Mouse (Mus musculus): ENCODE measurements around the gene Uba7. TPM values are rescaled to one million over a fixed set of nuclear protein-coding genes. Genes with fewer than 3 reads are reported as not detected.
A peak's percentile ranks its signal among the peaks of the same experiment; 100 is the strongest.

Uba7 gene
- total RNA-seq, 1 experiment from 2014 or later, result 103 TPM

DNA sequence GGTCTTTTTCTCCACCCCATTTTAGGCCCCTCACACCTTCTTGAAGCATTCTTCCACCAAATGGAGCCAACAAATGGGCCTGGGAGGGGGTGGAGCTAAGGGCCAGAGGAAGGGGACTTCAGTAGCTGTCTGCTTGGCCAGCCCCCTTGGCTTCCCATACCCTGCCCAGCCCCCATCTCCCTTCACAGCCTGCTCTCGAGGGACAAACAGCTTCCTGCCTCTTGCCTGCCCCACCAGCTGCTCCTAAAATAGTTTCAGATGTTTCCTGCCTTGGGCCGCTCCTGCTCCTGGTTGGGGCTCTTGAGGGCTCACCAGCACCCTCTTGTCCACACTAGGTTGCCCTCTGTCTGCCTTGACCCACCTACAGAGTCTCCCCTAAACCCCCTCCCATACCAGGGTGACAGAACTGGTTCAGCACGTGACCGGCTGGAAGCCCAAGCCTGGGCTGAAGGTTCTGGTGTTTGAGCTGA lies 8.2 kb downstream of the Uba7 start:
- peak; percentile 42 to 46 for ATAC-seq (replicated peaks in 1 of 2; ENCODE audit: insufficient read depth in 1 of 2, low FRiP score in 2 of 2, low TSS enrichment in 1 of 2, low read depth in 1 of 2, poor library complexity in 2 of 2, severe bottlenecking in 2 of 2)

DNA sequence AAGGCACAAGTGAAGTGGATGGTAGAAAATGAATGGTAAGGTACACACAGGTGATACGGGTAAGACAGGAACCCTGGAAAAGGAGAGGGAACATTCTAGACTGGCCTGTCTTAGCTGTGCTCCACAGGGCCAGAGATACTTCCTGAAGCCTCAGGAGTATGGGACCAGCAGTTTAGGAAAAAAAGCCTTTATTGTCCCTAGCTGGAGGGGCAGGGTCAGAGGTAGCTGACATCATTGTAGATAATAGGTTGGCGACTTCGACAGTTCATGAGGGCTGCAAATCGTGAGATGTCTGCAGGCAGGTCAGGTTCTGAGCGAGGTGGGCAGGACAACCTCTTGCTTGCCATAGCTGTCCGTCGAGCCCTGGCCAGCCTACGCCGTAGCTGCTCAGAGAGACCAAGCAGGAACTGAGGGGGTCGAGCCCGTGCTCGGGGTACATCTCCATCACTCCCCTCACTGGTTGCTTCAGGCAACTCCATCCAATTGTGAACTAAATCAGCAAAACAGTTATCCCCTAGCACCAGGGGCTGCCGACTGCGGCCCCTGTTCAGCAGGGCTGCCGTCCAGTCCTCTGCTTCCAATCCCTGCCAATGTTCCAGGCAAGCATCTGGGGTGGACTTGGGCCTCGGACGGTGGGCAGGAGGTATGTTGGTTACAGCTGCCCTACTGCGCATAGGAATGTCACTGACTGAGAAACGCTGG lies 8.9 kb downstream of the Uba7 start:
- no peak for ATAC-seq (replicated peaks in 1 of 2; ENCODE audit: insufficient read depth in 1 of 2, low FRiP score in 2 of 2, low TSS enrichment in 1 of 2, low read depth in 1 of 2, poor library complexity in 2 of 2, severe bottlenecking in 2 of 2)

DNA sequence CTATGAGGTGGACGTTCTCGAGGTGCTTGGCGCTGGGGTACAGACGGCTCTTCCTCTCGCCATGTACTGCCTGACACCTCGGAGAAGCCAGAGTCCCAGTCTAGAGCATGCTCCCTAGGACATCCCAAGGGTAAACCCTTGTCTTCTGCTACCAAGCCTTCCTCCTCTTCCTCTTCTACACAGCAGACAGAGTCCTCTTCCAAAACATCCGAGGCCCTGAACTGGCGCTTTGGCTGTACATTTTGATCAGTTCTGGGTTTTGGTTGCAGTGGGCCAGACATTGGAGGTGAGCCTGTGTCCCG lies 9.4 kb downstream of the Uba7 start:
- ATAC-seq (replicated peaks in 1 of 2; ENCODE audit: insufficient read depth in 1 of 2, low FRiP score in 2 of 2, low TSS enrichment in 1 of 2, low read depth in 1 of 2, poor library complexity in 2 of 2, severe bottlenecking in 2 of 2), result no peak

DNA sequence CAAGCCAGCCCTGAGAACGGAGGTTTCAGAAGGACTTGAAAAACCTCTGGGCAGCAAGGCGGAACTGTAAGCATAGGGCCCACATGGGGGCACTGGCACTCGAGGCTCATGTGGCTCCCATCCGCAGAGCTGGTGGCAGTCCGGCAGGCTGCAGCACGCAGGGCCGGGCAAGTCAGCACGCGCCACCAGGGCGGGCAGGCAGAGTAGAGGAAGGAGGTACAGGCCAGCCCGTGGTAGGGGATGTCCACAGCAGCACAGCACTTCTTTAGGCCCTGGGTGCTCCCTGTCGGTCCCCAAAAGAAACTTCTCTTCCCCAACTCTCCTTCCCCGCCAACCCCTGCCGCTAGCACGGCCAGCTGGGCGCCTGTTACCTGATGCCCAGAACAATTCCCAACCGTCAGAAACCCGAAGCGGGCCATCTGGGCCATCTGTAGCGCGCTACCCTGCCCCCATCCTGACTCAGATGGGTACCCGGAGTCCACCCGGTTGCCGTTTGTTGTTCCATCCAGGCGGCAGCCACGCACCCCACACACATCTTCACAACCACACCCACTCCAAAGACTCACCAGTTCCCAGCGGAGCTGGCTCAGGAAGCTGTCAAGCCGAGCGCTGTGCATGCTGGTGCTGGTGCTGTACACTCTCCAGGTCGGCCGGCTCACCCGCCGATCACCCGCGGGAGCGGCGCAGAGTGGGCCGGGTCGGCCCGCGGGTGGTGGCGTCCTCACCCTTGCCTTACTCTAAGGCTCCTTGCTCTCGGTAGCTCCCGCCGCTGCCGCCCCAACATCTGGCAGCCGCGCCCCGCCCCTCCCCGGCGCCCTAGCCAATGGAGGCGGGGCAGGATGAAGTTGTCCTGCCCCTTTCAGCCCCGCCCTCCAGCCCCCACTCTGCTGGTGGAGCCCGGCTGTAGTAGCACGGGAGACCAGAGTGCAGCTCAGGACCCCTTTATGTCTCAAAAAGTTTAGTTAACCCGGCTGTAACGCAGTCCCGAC lies 10.1 kb downstream of the Uba7 start, which contains the start of gene Inka1:
Inka1 (minus strand) TSS at position 749 of the 989 bp plus-strand sequence.
- peak; percentile 35 to 37; a peak in 2 of 4 replicates for ATAC-seq (replicated peaks in 1 of 2; ENCODE audit: insufficient read depth in 1 of 2, low FRiP score in 2 of 2, low TSS enrichment in 1 of 2, low read depth in 1 of 2, poor library complexity in 2 of 2, severe bottlenecking in 2 of 2)

DNA sequence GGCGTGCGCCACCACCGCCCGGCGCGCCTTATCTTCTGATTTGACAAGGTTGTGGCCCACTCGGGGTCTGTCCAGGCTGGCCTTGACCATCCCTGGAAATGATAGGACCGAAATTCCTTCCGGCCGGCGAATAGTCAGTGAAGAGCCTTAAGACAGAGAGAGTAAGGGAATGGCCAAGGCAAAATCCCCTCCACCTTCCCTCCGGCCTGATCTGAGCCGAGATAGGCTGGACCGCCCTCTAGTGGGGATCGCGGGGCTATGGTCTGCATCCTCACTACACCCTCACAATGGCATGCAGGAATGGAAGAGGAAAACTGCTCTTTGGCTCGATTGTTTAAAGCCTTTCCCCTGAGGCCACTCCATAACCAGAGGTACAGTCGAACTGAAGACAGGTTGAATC lies 11.1 kb downstream of the Uba7 start:
- 0 out of 4 replicates have a peak, but pooled peaks have one; percentile 18 to 33 for ATAC-seq (replicated peaks in 1 of 2; ENCODE audit: insufficient read depth in 1 of 2, low FRiP score in 2 of 2, low TSS enrichment in 1 of 2, low read depth in 1 of 2, poor library complexity in 2 of 2, severe bottlenecking in 2 of 2)

GRCm38 (mm10) chr9:107987950-107988349 lies 12.6 kb downstream of the Uba7 start:
- ATAC-seq (replicated peaks in 1 of 2; ENCODE audit: insufficient read depth in 1 of 2, low FRiP score in 2 of 2, low TSS enrichment in 1 of 2, low read depth in 1 of 2, poor library complexity in 2 of 2, severe bottlenecking in 2 of 2), result no peak

- no peak for ATAC-seq (replicated peaks in 1 of 2; ENCODE audit: insufficient read depth in 1 of 2, low FRiP score in 2 of 2, low TSS enrichment in 1 of 2, low read depth in 1 of 2, poor library complexity in 2 of 2, severe bottlenecking in 2 of 2)
Measured at GRCm38 (mm10) chr9:107992197-107992596, 16.9 kb downstream of the Uba7 start, which contains the start of gene Cdhr4. Gene Cdhr4, plus strand, starts transcription at chr9:107992497.

- no peak for ATAC-seq (replicated peaks in 1 of 2; ENCODE audit: insufficient read depth in 1 of 2, low FRiP score in 2 of 2, low TSS enrichment in 1 of 2, low read depth in 1 of 2, poor library complexity in 2 of 2, severe bottlenecking in 2 of 2)
Measured at GRCm38 (mm10) chr9:107993013-107993412, 17.7 kb downstream of the Uba7 start.

GRCm38 (mm10) chr9:107994464-107994863 lies 19.2 kb downstream of the Uba7 start:
- ATAC-seq (replicated peaks in 1 of 2; ENCODE audit: insufficient read depth in 1 of 2, low FRiP score in 2 of 2, low TSS enrichment in 1 of 2, low read depth in 1 of 2, poor library complexity in 2 of 2, severe bottlenecking in 2 of 2), result peak; percentile 11 to 63; a peak in 2 of 4 replicates

GRCm38 (mm10) chr9:107995513-107995912 lies 20.2 kb downstream of the Uba7 start:
- ATAC-seq (replicated peaks in 1 of 2; ENCODE audit: insufficient read depth in 1 of 2, low FRiP score in 2 of 2, low TSS enrichment in 1 of 2, low read depth in 1 of 2, poor library complexity in 2 of 2, severe bottlenecking in 2 of 2), result no peak

DNA sequence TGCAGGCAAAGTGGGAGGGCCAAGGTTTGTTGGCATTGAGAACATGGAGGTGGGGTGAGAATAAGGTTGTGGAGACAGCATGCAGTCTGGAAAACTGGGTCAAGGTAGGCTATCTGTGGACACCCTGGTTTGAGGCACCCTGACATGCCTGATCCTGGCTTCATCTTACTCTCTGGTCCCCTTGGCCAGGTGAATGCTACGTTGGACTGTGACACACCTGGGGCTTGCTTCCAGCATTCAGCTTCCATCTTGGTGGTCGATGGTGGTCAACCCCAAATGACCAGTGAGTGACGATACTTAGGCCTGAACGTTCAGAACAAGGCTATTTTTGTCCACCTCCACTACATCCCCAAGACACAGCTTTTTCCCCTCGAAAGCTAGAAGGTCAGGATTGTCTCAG lies 20.7 kb downstream of the Uba7 start, which contains the start of gene Gm20662:
Gm20662 (plus strand) TSS at position 301 of the 400 bp plus-strand sequence.
- no peak for ATAC-seq (replicated peaks in 1 of 2; ENCODE audit: insufficient read depth in 1 of 2, low FRiP score in 2 of 2, low TSS enrichment in 1 of 2, low read depth in 1 of 2, poor library complexity in 2 of 2, severe bottlenecking in 2 of 2)

DNA sequence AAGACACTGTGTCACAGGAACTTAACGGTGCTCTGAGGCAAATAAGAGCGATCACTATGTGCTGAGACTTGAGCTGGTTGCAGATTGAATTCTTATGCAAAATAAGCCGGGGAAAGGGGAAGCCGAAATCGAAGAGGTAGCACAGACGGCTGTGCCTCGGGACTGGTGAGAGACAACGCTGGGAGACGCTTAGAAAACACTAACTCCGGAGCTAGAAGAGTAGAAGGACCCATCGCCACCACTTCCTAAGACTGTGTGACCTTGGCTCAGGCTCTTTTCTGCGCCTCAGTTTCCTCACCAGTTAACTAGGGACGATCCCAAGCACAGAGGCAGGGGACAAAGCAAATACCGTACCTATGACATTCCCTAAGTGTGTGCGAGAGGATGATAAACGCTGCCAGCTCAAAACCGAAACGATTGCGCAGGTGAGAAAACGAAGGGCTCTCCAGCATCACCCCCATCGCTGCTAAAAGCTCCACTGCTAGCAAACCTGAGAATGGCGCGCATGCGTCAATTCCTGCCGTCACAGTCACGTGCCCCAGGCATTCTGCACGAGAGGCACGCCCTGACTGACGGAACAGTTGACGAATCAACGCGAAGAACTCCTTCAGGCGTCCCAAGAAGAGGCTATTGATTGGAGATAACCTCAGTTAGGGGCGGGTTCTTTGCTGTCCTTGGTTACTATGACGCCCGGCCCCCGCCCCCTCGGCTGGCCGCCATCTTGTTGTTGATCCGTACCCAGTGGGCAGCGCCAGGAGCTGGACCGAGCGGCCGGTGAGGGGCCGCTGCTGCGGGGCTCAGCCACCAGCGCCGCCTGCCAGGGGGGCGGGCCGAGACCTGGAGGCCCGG lies 26.8 kb downstream of the Uba7 start, which contains the start of gene Ip6k1:
Ip6k1 (plus strand) TSS at position 580 of the 849 bp plus-strand sequence.
- ATAC-seq (replicated peaks in 1 of 2; ENCODE audit: insufficient read depth in 1 of 2, low FRiP score in 2 of 2, low TSS enrichment in 1 of 2, low read depth in 1 of 2, poor library complexity in 2 of 2, severe bottlenecking in 2 of 2), result peak; percentile 99 to 100

DNA sequence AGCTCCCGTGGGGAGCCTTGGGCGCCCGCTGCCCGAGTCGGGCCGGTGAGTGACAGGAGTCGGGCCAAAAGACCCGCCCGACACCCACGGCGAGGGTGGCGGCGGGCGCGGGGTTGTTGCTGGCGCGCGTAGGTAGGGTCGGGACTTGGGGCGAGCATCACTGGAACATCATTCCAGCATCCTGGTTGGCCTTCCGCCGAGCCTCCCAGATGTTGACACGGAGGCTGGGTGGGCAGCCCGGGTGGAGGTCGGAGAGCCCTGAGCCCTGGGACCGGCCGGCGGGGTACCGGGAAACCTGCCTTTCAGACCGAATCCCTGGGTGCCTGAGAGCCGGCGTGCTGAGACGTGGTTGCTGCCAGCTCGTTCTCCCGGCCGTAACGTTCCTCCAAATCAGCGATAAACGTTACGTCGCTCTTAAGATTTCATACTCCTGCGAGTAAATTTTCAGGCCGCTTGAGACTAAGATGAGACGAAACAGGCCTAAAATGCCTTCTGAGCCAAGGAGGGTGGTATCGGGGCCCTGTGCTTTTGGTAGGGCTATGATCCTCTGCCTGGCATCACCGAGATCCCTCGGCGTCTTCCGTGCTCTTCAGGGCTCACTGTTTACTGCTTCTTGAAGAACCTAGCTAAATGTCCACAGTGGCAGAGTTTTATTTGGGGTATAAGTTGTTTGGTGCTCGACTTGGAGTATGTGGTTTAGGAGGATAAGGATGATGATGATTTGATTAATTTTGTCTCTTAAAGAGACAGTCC lies 27.6 kb downstream of the Uba7 start:
- 0 out of 4 replicates have a peak, but pooled peaks of 1 of the 2 experiments have one; percentile 2 for ATAC-seq (replicated peaks in 1 of 2; ENCODE audit: insufficient read depth in 1 of 2, low FRiP score in 2 of 2, low TSS enrichment in 1 of 2, low read depth in 1 of 2, poor library complexity in 2 of 2, severe bottlenecking in 2 of 2)

GRCm38 (mm10) chr9:108003531-108003890 lies 28.2 kb downstream of the Uba7 start:
- no peak for ATAC-seq (replicated peaks in 1 of 2; ENCODE audit: insufficient read depth in 1 of 2, low FRiP score in 2 of 2, low TSS enrichment in 1 of 2, low read depth in 1 of 2, poor library complexity in 2 of 2, severe bottlenecking in 2 of 2)

DNA sequence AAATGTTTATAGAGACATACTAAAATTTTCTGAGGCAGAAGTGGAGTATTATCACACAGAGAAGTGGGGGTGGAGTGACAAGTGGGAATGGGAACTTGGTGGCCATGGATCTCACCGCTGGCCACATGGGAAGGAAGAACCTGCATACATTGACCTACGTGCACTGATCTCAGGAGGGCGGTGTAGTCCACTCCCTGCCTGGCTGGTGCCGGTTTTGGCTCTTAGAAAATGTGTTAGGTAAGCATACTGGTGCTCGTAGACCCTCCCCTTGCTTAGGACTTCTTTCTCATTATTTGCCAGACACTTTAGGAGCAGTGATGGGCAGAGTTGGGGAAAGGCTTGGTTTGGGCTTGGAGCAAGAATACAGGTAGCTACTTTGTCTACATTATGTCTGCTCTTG lies 32.7 kb downstream of the Uba7 start:
- ATAC-seq (replicated peaks in 1 of 2; ENCODE audit: insufficient read depth in 1 of 2, low FRiP score in 2 of 2, low TSS enrichment in 1 of 2, low read depth in 1 of 2, poor library complexity in 2 of 2, severe bottlenecking in 2 of 2), result no peak

DNA sequence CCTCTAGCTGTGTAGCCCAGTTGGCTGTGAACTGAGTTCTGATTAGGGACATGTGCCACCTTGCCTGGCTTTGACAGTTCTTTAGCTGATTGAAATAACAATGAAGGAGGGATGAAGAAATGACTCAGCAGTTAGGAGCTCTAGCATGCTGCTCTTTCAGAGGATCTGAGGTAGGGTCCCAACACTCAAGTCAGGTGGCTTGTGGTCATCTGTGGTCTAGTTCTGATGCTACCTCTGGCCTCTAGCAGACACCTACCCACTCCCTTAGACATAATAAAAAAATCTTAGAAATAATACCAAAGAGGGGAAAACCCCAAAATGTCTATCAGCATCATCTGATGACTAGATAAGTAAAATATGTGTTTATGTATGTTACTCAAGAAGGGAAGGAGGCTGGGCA lies 35.1 kb downstream of the Uba7 start:
- no peak for ATAC-seq (replicated peaks in 1 of 2; ENCODE audit: insufficient read depth in 1 of 2, low FRiP score in 2 of 2, low TSS enrichment in 1 of 2, low read depth in 1 of 2, poor library complexity in 2 of 2, severe bottlenecking in 2 of 2)
